Mouse (Mus musculus): ENCODE measurements around the gene Cdkn1c. TPM values are rescaled to one million over a fixed set of nuclear protein-coding genes. Genes with fewer than 3 reads are reported as not detected.

Gene Cdkn1c
- polyA plus RNA-seq, 1 experiment = 45.9 TPM

- no peaks in the 10 kb centered on the region for H3K27me3 ChIP-seq (ENCODE audit: control insufficient read depth, insufficient read depth, low read length)
- peaks cover 8% of the 10 kb centered on the region for H3K4me1 ChIP-seq (ENCODE audit: control insufficient read depth, insufficient read depth, low read length)
- H3K36me3 ChIP-seq (ENCODE audit: control insufficient read depth, insufficient read depth, low read length) = no peaks in the 10 kb centered on the region
- no peak overlapping the region for H3K27ac ChIP-seq (ENCODE audit: control insufficient read depth, insufficient read depth, low read depth, low read length)
- TF ChIP-seq POLR2A (IDR thresholded peaks at IDR 0.05; ENCODE audit: control insufficient read depth, low read depth, low read length) = no peak
- no peak for TF ChIP-seq CTCF (IDR thresholded peaks at IDR 0.05; ENCODE audit: control insufficient read depth, insufficient read depth, insufficient replicate concordance, low read depth, low read length)
- H3K4me3 ChIP-seq (ENCODE audit: control insufficient read depth, low read depth, low read length) = no peak overlapping the region
These were observed 45.8 kb downstream of the Cdkn1c start for GRCm38 (mm10) chr7:143415070-143415469.

DNA sequence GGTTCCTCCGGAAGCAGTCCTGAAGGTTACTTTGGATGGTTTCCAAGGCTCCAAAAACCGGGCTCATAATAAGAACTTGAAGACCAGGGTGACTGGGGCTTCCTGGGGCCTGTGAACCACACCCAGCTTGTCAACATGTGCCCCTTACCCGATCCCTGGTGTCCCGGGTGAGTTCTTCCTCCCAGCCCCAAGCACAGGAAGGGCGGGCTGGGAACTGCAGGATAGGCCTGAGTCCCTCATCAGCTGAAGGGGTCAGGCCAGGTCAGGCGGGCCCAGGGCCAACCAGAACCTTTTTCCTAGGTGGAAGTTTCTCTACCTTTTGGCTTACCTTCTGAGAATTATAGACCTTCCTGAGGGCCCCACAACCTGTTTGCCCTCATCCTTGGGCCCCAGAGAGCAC lies 48.2 kb downstream of the Cdkn1c start:
- H3K36me3 ChIP-seq (ENCODE audit: control insufficient read depth, insufficient read depth, low read length) = no peaks in the 10 kb centered on the region
- H3K4me3 ChIP-seq (ENCODE audit: control insufficient read depth, low read depth, low read length) = no peak overlapping the region
- TF ChIP-seq CTCF (IDR thresholded peaks at IDR 0.05; ENCODE audit: control insufficient read depth, insufficient read depth, insufficient replicate concordance, low read depth, low read length) (no peak), POLR2A (IDR thresholded peaks at IDR 0.05; ENCODE audit: control insufficient read depth, low read depth, low read length) (no peak)
- H3K27me3 ChIP-seq (ENCODE audit: control insufficient read depth, insufficient read depth, low read length) = no peaks in the 10 kb centered on the region
- H3K4me1 ChIP-seq (ENCODE audit: control insufficient read depth, insufficient read depth, low read length) = peaks cover 8% of the 10 kb centered on the region
- H3K27ac ChIP-seq (ENCODE audit: control insufficient read depth, insufficient read depth, low read depth, low read length) = no peak overlapping the region

- Histone ChIP-seq H3K4me3 (ENCODE audit: control insufficient read depth, low read depth, low read length) (no peak overlapping the region), H3K27ac (ENCODE audit: control insufficient read depth, insufficient read depth, low read depth, low read length) (no peak overlapping the region), H3K27me3 (ENCODE audit: control insufficient read depth, insufficient read depth, low read length) (no peaks in the 10 kb centered on the region), H3K4me1 (ENCODE audit: control insufficient read depth, insufficient read depth, low read length) (no peaks in the 10 kb centered on the region; the same call in 1 of the 2 replicates), H3K36me3 (ENCODE audit: control insufficient read depth, insufficient read depth, low read length) (no peaks in the 10 kb centered on the region)
- TF ChIP-seq POLR2A (IDR thresholded peaks at IDR 0.05; ENCODE audit: control insufficient read depth, low read depth, low read length) (no peak), CTCF (IDR thresholded peaks at IDR 0.05; ENCODE audit: control insufficient read depth, insufficient read depth, insufficient replicate concordance, low read depth, low read length) (no peak)
These were observed 52.2 kb downstream of the Cdkn1c start for GRCm38 (mm10) chr7:143408615-143409021.

Other genes starting within 250 kb of the Cdkn1c start
- gene Slc22a18, start 12.7 kb upstream of the Cdkn1c start, polyA plus RNA-seq (2012; rRNA removed) = 38.0 and 41.9 TPM in 2 replicates
- 0.35 and 0.40 TPM in 2 replicates for gene Phlda2, start 42.1 kb upstream of the Cdkn1c start, polyA plus RNA-seq (2012; rRNA removed)
- 57.5 and 60.3 TPM in 2 replicates for gene Nap1l4, start 88.1 kb upstream of the Cdkn1c start, polyA plus RNA-seq (2012; rRNA removed)
- gene Cars, start 139.0 kb upstream of the Cdkn1c start, polyA plus RNA-seq (2012; rRNA removed) = 14.5 TPM in 2 replicates
- not detected in 2 replicates for gene Tnfrsf26, start 167.7 kb upstream of the Cdkn1c start, polyA plus RNA-seq (2012; rRNA removed)
- 0.87 and 0.88 TPM in 2 replicates for gene Tnfrsf22, start 188.6 kb upstream of the Cdkn1c start, polyA plus RNA-seq (2012; rRNA removed)
- gene Tnfrsf23, start 224.8 kb upstream of the Cdkn1c start, polyA plus RNA-seq (2012; rRNA removed) = 0.60 and 0.63 TPM in 2 replicates